Mouse (Mus musculus) brain, adult 2 months (tissue): ENCODE measurements around the gene Gcm2.

Source experiments
- DNase-seq: peaks from one replicate; pipeline ENCODE4 v3.0.0; 2011; ENCODE audit warnings: low read depth, low spot score

Gcm2 gene

DNA sequence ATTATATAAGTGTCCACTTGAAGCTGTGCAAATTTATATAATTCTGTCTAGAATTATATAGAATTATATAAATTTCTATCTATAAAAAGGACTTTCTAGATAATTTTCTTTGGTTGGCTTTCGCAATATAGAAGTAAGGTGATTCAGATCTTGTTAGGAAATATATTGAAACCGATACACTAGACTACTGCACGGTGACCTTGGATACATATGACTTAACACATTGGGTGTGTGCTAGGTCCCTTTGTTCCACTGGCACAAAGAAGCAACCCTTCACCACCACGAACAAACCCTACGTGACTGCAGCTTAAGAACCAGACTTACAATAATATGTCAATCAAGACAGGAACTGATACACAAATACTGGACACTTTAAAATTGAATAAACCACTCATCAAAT lies 31.0 kb downstream of the Gcm2 start:
- no peak for DNase-seq

DNA sequence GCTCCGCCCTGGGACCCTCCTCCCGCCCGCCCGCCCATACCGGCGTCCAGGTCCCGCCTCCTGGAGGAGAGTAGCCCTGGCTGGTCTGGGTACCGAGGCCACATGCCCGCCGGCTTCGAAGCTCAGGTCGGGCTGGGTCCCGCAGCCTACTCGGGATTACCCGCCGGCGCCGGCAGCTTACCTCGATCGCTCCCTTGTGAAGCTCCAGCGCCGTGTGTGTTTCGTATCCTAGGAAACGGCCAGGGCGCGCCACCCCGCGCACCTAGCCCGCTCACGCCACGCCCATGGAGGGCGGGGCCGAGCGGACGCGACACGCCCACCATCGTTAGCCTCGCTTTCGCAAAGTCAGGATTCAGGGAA lies 31.4 kb downstream of the Gcm2 start, which contains the start of gene Mak:
Gene Mak (minus strand): TSS at position 286 of the 360 bp plus-strand sequence.
- DNase-seq: peak; percentile 78

DNA sequence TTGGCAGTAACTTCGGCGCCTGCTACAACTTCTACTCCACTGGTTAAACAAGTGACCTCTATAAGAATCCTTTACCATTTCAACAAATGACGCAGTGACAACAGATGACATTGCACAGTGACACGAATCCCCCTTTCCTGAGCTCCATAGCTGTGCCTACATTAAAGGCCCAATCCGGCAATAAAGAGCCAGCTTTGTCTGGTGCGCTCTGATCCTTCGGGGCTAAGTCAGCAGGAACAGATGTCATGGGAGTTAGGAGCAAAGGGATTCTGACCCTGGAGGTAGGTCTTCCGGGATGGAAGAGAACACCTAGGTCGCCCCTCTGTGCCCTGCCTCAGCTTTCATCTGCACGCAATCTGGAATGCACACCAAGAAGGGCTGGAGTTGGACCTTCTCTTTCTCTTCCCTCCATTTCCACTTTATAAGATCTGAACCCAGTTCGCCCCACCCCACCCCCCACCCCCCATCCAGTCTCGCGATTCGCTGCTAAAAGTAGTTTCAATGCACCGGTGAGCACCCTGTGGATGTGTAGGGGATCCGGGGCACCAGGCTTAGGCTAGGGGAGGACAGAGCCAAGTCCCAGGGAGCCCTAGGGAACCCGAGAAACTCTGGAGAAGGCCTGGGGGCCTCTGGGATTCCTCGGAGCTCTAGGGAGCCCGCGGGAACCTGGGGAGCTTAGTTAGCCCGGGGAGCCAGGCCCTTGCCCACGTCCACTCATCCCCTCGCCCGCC lies 32.0 kb downstream of the Gcm2 start:
- DNase-seq: no peak

DNA sequence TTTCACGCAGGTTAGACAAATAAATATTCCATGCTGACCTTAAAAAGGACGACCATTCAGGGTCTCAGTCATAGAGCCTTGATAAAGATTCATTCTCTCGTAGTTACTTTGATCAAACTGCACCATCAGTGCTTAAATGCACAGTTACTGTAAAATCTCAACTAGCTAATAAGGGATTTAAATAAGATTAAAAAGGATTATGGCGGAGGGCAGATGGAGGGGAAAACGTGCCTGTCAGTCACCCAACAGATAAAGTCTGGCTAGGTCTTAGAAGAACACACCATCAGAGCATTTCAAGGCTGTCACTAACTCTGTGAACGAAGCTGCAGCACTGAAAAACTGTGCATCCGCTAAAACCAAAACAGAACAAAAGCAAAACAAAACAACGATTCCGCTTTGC lies 32.9 kb downstream of the Gcm2 start:
- no peak for DNase-seq

DNA sequence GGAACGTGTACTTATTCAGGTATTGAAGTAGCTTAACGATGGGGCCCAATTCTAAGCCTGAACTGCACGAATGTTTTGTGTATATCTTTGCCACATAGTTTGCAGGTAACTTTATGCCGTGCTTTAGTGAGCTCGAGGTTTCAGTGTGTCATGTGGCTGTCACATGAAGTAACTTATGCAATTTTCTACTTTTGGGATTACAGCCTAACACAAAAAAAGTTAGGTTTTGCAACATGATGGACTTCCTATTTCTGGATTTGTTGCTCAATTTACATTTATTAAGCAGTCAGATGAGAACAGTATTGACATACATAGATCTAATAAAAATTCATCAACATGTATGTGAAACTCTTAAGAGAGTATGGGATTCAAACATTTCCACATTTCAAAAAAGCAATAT lies 37.0 kb downstream of the Gcm2 start:
- DNase-seq: no peak

DNA sequence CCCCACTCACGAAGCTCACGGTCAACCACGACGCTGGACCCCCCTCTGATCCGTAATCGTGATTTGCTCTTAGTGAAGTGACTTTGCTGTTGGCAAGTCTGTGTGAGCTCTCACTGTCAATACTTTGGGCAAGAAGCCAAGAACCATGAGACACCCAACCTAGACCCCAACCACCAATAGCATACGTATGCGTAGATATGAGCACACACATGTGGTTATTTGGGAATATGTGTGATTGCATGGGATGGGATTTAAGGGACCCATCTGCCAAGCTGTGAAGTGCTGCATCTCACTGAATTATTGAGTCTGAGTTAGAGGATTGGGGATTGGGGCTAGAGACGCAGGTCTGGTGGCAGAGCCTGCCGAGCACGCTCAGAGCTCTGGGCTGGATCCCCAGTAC lies 39.2 kb downstream of the Gcm2 start:
- DNase-seq: no peak

DNA sequence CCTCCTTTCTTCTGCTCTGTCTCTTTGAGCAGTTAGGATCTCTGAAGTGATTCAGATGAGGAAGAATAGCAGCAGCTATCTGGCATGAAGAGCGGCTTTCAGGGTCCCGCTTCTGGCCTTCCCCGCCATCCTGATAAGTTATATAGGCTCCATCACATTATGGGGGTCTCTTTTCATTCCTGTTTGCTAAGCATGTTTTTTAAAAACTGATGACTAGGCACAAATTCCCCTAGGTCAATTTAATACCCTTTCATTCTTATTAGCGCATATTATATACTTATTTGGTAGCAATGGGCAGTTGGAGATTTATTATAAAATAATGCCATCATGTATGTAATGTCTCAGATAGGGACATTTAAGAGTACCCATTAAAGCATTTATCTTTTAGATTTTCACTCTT lies 43.2 kb downstream of the Gcm2 start:
- DNase-seq: no peak

DNA sequence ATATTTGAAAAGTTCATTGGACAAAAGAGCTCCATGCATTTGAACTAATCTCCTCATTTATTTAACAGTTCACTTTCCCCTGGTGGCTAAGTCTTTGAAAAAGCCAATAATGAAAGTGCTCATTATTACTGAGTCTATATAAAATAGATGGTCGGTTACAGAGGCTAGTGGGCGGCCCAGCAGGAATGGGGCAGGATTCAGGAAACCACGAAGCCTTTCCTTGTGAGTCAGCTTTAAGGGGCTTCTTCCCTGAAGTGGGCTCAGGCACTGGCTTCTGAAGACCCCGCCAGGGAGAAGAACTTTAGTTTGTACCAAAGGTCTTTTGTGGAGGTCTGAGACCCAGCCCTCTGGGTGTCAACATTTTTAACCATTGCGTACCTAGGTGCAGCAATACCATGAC lies 58.9 kb downstream of the Gcm2 start:
- no peak for DNase-seq
